Mouse (Mus musculus) bone marrow macrophage, adult 2 months (primary cell): Measurements from ENCODE around the gene 9330159F19Rik.

Experiments used
- CTCF ChIP-seq: IDR thresholded peaks from 2 replicates; pipeline ENCODE4 v1.5.1; 2012; ENCODE audit warnings: low read depth, mild to moderate bottlenecking, low read length, moderate library complexity
- POLR2A ChIP-seq: IDR thresholded peaks from 2 replicates; pipeline ENCODE4 v1.6.1; 2012; ENCODE audit warnings: mild to moderate bottlenecking, low read depth, low read length, borderline replicate concordance

DNA sequence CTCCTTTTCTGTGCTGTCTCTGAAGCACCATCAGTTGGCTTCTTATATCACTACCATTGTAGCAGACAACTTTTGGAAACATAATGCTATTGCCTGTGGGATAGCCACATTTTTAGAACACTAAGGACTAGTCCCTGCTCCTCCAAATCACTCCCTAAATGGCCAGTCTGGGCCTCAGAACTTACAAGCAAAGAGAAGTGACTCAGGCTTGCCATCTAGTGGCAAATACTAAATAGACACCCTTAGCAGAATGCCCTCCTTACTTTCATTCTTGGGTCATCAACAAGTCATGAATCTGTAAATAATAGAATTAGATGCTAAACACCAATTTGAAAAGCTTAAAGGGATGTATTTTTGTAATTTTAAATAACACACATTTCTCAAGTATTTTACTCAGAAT lies 4.7 kb upstream of the 9330159F19Rik start:
- no peak for TF ChIP-seq POLR2A
- TF ChIP-seq CTCF: no peak
